Mouse (Mus musculus) forebrain, embryonic 12.5 days (tissue): ENCODE data around the gene Nop10. TPM values are rescaled to one million over a fixed set of nuclear protein-coding genes. Genes with fewer than 3 reads are reported as not detected.

Experiments used
- ATAC-seq: fragments of 200-750 bp; cut with Nextera tagmentation; 2 replicates; pipeline ENCODE4 v1.8.0; 2017; ENCODE audit warnings: moderate TSS enrichment; ENCODE audit not compliant: low FRiP score
- H3K27ac ChIP-seq: fragments of 300-500 bp; sonication (generic); 2 replicates; pipeline ENCODE4 v1.5.1; 2016; ENCODE audit warnings: mild to moderate bottlenecking
- H3K27me3 ChIP-seq: fragments of 300-500 bp; sonication (generic); 2 replicates; pipeline ENCODE4 v1.6.1; 2016; ENCODE audit warnings: mild to moderate bottlenecking
- H3K36me3 ChIP-seq: fragments of 300-500 bp; sonication (generic); replicated peaks from 2 replicates; pipeline ENCODE4 v1.6.1; 2016; ENCODE audit warnings: mild to moderate bottlenecking
- H3K4me1 ChIP-seq: fragments of 300-500 bp; sonication (generic); 2 replicates; pipeline ENCODE4 v1.6.1; 2016
- H3K4me2 ChIP-seq: fragments of 300-500 bp; sonication (generic); 2 replicates; pipeline ENCODE4 v1.6.1; 2016; ENCODE audit warnings: mild to moderate bottlenecking, moderate library complexity
- H3K4me3 ChIP-seq: fragments of 300-500 bp; sonication (generic); replicated peaks from 2 replicates; pipeline ENCODE4 v1.5.1; 2016; ENCODE audit warnings: mild to moderate bottlenecking
- H3K9ac ChIP-seq: fragments of 300-500 bp; sonication (generic); 2 replicates; pipeline ENCODE4 v1.6.1; 2016; ENCODE audit warnings: mild to moderate bottlenecking
- H3K9me3 ChIP-seq: fragments of 300-500 bp; sonication (generic); 2 replicates; pipeline ENCODE4 v1.6.1; 2016
- WGBS: fragments of 180-500 bp; shearing (Covaris S2); methylation state at CpG from one replicate; pipeline ENCODE4 v1.1.7; 2016; 5-methylcytosine and 5-hydroxymethylcytosine counted together
- polyA plus RNA-seq: library from polyadenylated mRNA; unstranded; fragments of >200 nt; fragmentation: Nextera tagmentation; extraction: Ambion mirVana; gene quantifications from 2 replicates; pipeline ENCODE4 v1.2.1, GENCODE M21; 2016

Gene Nop10
- polyA plus RNA-seq, 1 experiment from 2014 or later: 157 TPM

DNA sequence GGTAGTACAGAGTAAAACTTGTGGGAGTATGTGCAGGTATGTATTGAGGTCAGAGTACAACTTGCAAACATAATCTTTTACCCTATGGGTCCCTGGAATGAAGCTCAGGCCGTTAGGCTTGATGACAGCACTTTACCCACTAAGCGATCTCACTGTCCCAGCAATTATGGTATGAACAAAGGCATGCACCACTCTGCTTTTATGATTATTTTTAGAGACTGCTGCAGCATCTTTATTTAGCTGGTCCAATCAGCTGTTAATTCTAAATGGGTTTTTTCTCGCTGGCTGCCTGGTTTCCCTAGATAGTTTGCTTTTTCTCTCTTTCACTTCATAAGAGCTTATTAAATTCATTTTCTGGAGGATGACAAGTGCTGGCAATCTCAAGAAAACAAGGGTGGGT lies 34.5 kb downstream of the Nop10 start:
- WGBS: 82% methylated on average over 3 of the region's 3 CpGs
- Histone ChIP-seq H3K27me3 (no peaks in the 10 kb centered on the region), H3K4me2 (no peak overlapping the region), H3K4me3 (no peak overlapping the region), H3K36me3 (no peaks in the 10 kb centered on the region), H3K4me1 (no peaks in the 10 kb centered on the region), H3K9me3 (no peaks in the 10 kb centered on the region), H3K9ac (no peak overlapping the region), H3K27ac (no peak overlapping the region)
- ATAC-seq: no peak

DNA sequence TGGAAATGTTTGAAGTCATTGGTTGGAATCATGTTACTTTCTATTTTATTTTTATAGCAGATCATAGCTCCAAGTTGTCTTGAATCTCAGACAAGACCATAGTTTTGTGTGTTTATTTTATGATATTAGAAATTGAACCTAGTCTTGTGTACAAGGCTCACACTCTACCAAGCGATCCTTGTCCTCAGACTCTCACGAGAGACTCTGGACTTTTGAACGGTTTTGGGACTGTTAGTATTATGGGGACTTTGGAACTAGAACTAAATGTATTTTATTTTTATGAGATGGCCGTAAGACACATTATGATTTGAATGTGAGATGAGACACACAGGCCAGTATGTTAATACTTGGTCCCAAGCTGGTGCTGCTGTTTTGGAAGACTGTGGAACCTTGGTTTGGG lies 36.5 kb downstream of the Nop10 start:
- no peak overlapping the region for H3K4me2 ChIP-seq
- H3K4me3 ChIP-seq: no peak overlapping the region
- no peaks in the 10 kb centered on the region for H3K36me3 ChIP-seq
- no peak overlapping the region for H3K9ac ChIP-seq
- H3K4me1 ChIP-seq: no peaks in the 10 kb centered on the region
- 93% methylated on average over 4 of the region's 4 CpGs for WGBS
- no peaks in the 10 kb centered on the region for H3K9me3 ChIP-seq
- H3K27ac ChIP-seq: no peak overlapping the region
- ATAC-seq: no peak
- H3K27me3 ChIP-seq: no peaks in the 10 kb centered on the region

DNA sequence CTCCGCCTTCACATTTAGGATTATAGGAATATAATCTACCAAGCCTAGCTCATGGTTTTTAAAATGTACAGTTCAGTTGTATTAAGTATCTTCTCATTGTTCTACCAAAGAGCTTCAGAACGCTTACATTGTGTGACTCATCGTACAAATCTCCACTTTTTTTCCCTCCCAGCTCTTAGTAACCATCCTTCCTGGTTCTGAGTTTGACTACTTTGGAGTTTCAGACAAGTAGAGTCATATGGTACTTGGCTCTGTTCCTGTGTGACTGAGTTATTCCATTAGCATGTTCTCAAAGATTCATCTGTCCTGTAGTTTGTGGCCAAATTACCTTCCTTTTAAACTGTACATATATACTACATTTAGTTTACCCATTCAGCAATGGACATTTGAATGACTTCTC lies 46.9 kb downstream of the Nop10 start:
- Histone ChIP-seq H3K27ac (no peak overlapping the region), H3K4me2 (no peak overlapping the region), H3K27me3 (no peaks in the 10 kb centered on the region), H3K36me3 (no peaks in the 10 kb centered on the region), H3K9ac (no peak overlapping the region), H3K4me1 (no peaks in the 10 kb centered on the region), H3K9me3 (no peaks in the 10 kb centered on the region), H3K4me3 (no peak overlapping the region)
- WGBS: 91% methylated on average over 3 of the region's 3 CpGs
- no peak for ATAC-seq

DNA sequence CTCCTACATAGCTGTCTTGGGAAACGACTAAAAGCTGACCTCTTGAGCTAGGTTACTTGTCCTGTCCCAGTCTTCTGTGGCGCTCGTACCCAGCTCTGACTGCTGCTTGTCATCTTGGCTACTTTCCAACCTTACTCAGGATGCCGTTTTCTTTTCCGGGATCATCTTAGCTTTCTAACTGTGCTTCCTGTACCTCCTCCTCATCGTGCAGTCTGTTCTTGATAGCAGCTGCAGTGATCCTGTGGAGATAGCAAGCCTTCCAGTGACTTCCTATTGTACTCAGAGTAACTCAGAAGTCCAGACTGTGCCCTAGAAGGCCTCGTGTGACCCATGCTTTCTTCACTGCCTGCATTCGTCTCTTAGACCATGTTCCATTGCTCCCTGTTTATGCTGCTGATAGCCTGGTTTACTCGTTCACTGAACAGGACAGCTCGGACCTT lies 47.5 kb downstream of the Nop10 start:
- WGBS: 85% methylated on average over 10 of the region's 10 CpGs
- Histone ChIP-seq H3K27ac (no peak overlapping the region), H3K4me2 (no peak overlapping the region), H3K36me3 (no peaks in the 10 kb centered on the region), H3K9ac (no peak overlapping the region), H3K4me1 (no peaks in the 10 kb centered on the region), H3K27me3 (no peaks in the 10 kb centered on the region), H3K9me3 (no peaks in the 10 kb centered on the region), H3K4me3 (no peak overlapping the region)
- ATAC-seq: no peak

Other genes with a start within 250 kb of the Nop10 start
- gene Olfr1310, start 249.2 kb upstream of the Nop10 start, polyA plus RNA-seq: not detected in 2 replicates
- gene Olfr1311, start 237.5 kb upstream of the Nop10 start, polyA plus RNA-seq: not detected in 2 replicates
- not detected in 2 replicates for gene Olfr1312, start 211.7 kb upstream of the Nop10 start, polyA plus RNA-seq
- not detected in 2 replicates for gene Olfr1313, start 184.1 kb upstream of the Nop10 start, polyA plus RNA-seq
- not detected in 2 replicates for gene Olfr1314, start 165.1 kb upstream of the Nop10 start, polyA plus RNA-seq
- not detected in 2 replicates for gene Olfr1315-ps1, start 146.5 kb upstream of the Nop10 start, polyA plus RNA-seq
- not detected in 2 replicates for gene Olfr1316, start 126.9 kb upstream of the Nop10 start, polyA plus RNA-seq
- gene Olfr1317, start 121.6 kb upstream of the Nop10 start, polyA plus RNA-seq: not detected in 2 replicates
- gene Olfr1318, start 107.7 kb upstream of the Nop10 start, polyA plus RNA-seq: not detected in 2 replicates
- 8.2 and 13.6 TPM in 2 replicates for gene Lpcat4, start 22.5 kb upstream of the Nop10 start, polyA plus RNA-seq
- not detected in 2 replicates for gene Nutm1, start 2.6 kb upstream of the Nop10 start, polyA plus RNA-seq
- gene Slc12a6, start 3.9 kb downstream of the Nop10 start, polyA plus RNA-seq: 17.2 and 17.6 TPM in 2 replicates
- not detected in 2 replicates for gene Gm21985, start 4.4 kb downstream of the Nop10 start, polyA plus RNA-seq
- 104 and 111 TPM in 2 replicates for gene Emc4, start 106.1 kb downstream of the Nop10 start, polyA plus RNA-seq
- gene Katnbl1, start 117.3 kb downstream of the Nop10 start, polyA plus RNA-seq: 48.6 and 53.4 TPM in 2 replicates
- 11.1 and 11.5 TPM in 2 replicates for gene Emc7, start 193.1 kb downstream of the Nop10 start, polyA plus RNA-seq
- gene Chrm5, start 218.8 kb downstream of the Nop10 start, polyA plus RNA-seq: 0.31 TPM in 1 of 2 replicates, not detected in the other
- gene Aven, start 231.0 kb downstream of the Nop10 start, polyA plus RNA-seq: 5.8 and 6.6 TPM in 2 replicates